Mouse (Mus musculus) hindbrain, embryonic 14.5 days (tissue): ENCODE results near the gene Zbtb39. TPM values are rescaled to one million over a fixed set of nuclear protein-coding genes. Genes with fewer than 3 reads are reported as not detected.

Experiments
- ATAC-seq: fragments of 200-750 bp; cut with Nextera tagmentation; 2 replicates; pipeline ENCODE4 v1.8.0; 2017; ENCODE audit warnings: moderate number of reproducible peaks, mild to moderate bottlenecking, moderate TSS enrichment, moderate library complexity; ENCODE audit not compliant: low FRiP score
- DNase-seq: peaks from one replicate; pipeline ENCODE4 v3.0.0-alpha.2; 2015; ENCODE audit warnings: low spot score
- H3K27ac ChIP-seq: fragments of 300-500 bp; sonication (generic); 2 replicates; pipeline ENCODE4 v1.5.1; 2014; ENCODE audit warnings: mild to moderate bottlenecking, moderate library complexity
- H3K27me3 ChIP-seq: fragments of 300-500 bp; sonication (generic); 2 replicates; pipeline ENCODE4 v1.6.1; 2014; ENCODE audit warnings: mild to moderate bottlenecking, low read length, mixed read lengths; ENCODE audit not compliant: control insufficient read depth, insufficient read depth
- H3K36me3 ChIP-seq: fragments of 300-500 bp; sonication (generic); replicated peaks from 2 replicates; pipeline ENCODE4 v1.6.1; 2014; ENCODE audit not compliant: control insufficient read depth, insufficient read depth
- H3K4me1 ChIP-seq: fragments of 300-500 bp; sonication (generic); replicated peaks from 2 replicates; pipeline ENCODE4 v1.6.1; 2014; ENCODE audit warnings: antibody characterized with exemption, low read length, mixed read lengths; ENCODE audit not compliant: control insufficient read depth, insufficient read depth
- H3K4me2 ChIP-seq: fragments of 300-500 bp; sonication (generic); replicated peaks from 2 replicates; pipeline ENCODE4 v1.6.1; 2014; ENCODE audit warnings: mild to moderate bottlenecking, moderate library complexity
- H3K4me3 ChIP-seq: fragments of 300-500 bp; sonication (generic); replicated peaks from 2 replicates; pipeline ENCODE4 v1.5.1; 2014; ENCODE audit warnings: mild to moderate bottlenecking, low read length
- H3K9ac ChIP-seq: fragments of 300-500 bp; sonication (generic); 2 replicates; pipeline ENCODE4 v1.6.1; 2014
- H3K9me3 ChIP-seq: fragments of 300-500 bp; sonication (generic); 2 replicates; pipeline ENCODE4 v1.6.1; 2016; ENCODE audit warnings: low read length; ENCODE audit not compliant: control insufficient read depth
- WGBS: fragments of 180-500 bp; shearing (Covaris S2); extraction: QIAGEN DNeasy Blood & Tissue Kit; methylation state at CpG from one replicate; pipeline ENCODE4 v1.1.7; 2014; 5-methylcytosine and 5-hydroxymethylcytosine counted together
- polyA plus RNA-seq: library from polyadenylated mRNA; unstranded; fragments of >200 nt; fragmentation: Nextera tagmentation; extraction: Ambion mirVana; gene quantifications from 2 replicates; pipeline ENCODE4 v1.2.1, GENCODE M21; 2014

Zbtb39 gene
- polyA plus RNA-seq, 1 experiment from 2014 or later = 4.7 TPM

DNA sequence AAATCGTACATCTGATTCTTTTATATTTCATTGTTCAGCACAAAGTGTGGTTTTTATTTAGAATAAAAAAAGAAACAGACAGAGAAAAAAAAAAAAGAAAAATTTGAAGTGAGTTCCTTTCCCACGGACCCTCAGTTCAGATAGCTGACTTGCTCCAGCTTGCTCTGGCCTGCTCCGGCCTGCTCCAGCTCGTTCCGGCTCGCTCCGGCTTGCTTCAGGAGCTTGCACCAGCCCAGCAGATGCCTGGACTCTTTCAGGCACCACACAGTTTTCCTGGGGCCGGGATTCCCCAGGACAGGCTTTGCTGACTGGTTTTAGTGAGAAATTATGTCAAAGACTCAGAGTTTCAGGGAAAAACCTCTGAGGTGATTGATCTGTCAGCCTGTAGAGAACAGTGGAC lies 7.9 kb downstream of the Zbtb39 start:
- no peak for DNase-seq
- Histone ChIP-seq H3K4me1 (0 out of 2 replicates have a peak, but pooled peaks cover 8% of the 10 kb centered on the region), H3K4me3 (no peak overlapping the region), H3K9ac (no peak overlapping the region), H3K9me3 (no peaks in the 10 kb centered on the region), H3K36me3 (peaks cover 57% of the 10 kb centered on the region), H3K4me2 (no peak overlapping the region), H3K27me3 (no peaks in the 10 kb centered on the region), H3K27ac (no peak overlapping the region)
- no peak for ATAC-seq
- WGBS = 93% methylated on average over 8 of the region's 8 CpGs

DNA sequence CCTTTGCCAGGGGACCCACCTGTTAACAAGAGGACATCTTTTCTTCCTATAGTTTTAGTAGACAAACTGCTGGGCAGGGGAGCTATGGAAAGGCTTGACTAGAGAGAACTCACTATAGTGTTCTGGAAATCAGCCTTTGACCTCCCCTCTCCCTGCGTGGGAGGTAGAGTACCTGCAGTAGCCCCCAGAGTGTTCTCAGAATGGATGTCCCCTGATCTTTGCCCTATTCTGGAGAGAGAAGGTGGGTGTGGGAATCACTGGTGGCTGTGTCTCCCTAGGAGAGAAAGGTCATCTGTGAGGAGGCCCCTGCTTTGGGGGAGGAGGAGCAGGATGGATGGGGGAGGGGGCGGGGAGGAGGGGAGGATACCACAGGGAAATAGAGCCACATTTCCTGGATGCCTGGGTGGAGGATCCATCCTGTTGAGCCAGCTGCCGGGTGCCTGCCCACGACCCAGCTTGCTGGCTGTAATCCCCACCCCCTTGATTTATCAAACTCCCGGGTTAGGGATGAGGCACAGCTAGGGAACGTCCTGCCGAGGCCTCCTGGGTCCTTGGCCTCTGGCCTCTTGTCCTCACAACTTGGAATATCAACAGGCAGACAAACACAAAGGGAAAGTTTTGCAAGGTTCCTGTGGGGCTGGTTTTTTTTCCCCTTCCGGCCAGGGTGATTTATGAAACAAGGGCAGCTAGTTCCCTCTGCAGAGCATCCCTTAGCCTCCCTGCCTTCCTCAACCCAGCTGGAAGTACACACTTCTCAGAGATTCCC lies 9.7 kb downstream of the Zbtb39 start:
- Histone ChIP-seq H3K4me2 (no peak overlapping the region; the same call in 1 of the 2 replicates), H3K4me3 (no peak overlapping the region), H3K9me3 (no peaks in the 10 kb centered on the region), H3K4me1 (0 out of 2 replicates have a peak, but pooled peaks cover 8% of the 10 kb centered on the region), H3K9ac (no peak overlapping the region), H3K27me3 (no peaks in the 10 kb centered on the region), H3K36me3 (peaks cover 39% of the 10 kb centered on the region), H3K27ac (no peak overlapping the region)
- ATAC-seq (no peak), DNase-seq (no peak)
- 4% methylated on average over 7 of the region's 8 CpGs for WGBS

DNA sequence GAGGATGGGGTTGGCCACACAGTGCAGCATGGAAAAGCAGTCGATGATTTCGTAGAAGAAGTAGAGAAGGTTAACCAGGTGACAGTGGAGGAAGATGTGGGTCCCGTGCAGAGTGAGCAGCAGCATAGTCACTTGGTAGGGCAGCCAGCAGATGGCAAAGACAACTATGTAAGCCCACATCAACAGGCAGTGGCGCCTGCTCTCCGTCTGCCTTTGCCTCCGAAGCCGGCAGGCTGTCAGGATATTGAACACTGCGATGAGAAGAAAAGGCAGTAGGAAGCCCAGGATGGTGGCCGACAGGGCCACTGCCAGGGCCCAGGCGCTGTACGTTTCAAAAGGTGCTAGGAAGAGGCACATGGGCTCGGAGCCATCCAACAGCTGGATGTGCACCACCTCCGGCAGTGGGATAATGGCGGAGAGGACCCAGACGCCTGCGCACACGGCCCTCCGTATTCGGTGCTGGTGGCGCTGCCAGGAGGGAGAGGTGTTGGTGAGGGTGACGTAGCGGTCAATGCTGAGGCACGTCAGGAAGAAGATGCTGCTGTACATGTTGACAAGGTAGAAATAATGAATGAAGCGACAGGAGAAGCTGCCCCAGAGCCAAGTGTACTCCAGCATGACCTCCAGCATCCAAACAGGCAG lies 10.9 kb downstream of the Zbtb39 start:
- Histone ChIP-seq H3K27me3 (no peaks in the 10 kb centered on the region), H3K4me2 (peak overlapping the region; percentile 41), H3K27ac (no peak overlapping the region), H3K9ac (peak overlapping the region; percentile 29), H3K36me3 (peaks cover 27% of the 10 kb centered on the region), H3K9me3 (no peaks in the 10 kb centered on the region), H3K4me1 (0 out of 2 replicates have a peak, but pooled peaks cover 8% of the 10 kb centered on the region), H3K4me3 (peak overlapping the region; percentile 17; the same call in 1 of the 2 replicates)
- WGBS = 51% methylated on average over 24 of the region's 24 CpGs
- peak; percentile 31; the same call in 1 of the 2 replicates for ATAC-seq
- DNase-seq = no peak

DNA sequence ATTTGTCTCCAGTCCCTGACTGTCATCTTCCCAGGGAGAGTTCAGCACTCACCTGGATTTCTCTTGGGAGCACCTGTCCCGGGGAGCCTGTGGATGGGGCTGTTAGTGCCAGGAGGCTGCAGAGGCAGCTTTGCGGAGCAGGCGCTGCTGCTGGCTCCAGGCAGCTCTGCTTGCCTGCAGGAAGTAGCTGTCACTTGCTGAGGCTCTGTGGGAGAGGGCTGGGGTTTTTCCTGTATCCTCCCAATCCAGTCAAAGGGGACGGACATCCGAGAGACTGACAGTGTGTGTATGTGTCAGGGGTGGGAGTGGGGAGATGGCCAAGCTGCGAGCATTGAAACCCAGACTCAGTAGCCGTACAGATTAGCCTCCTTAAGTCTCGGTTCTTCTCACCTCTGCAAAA lies 12.2 kb downstream of the Zbtb39 start, which contains the start of gene Gpr182:
Gene Gpr182, minus strand, starts transcription at position 185 of the 400 bp plus-strand sequence.
- H3K4me3 ChIP-seq = no peak within 1 kb of the TSS
- WGBS = 60% methylated on average over 8 of the region's 8 CpGs
- ATAC-seq = no peak
- peak within 1 kb of the TSS; percentile 29; the same call in 1 of the 2 replicates for H3K9ac ChIP-seq
- no peak within 1 kb of the TSS for H3K27ac ChIP-seq
- H3K27me3 ChIP-seq = no peaks in the 10 kb centered on the region
- H3K36me3 ChIP-seq = peaks cover 16% of the 10 kb centered on the region
- H3K4me2 ChIP-seq = peak within 1 kb of the TSS; percentile 41
- DNase-seq = no peak
- 0 out of 2 replicates have a peak, but pooled peaks cover 8% of the 10 kb centered on the region for H3K4me1 ChIP-seq
- no peaks in the 10 kb centered on the region for H3K9me3 ChIP-seq

DNA sequence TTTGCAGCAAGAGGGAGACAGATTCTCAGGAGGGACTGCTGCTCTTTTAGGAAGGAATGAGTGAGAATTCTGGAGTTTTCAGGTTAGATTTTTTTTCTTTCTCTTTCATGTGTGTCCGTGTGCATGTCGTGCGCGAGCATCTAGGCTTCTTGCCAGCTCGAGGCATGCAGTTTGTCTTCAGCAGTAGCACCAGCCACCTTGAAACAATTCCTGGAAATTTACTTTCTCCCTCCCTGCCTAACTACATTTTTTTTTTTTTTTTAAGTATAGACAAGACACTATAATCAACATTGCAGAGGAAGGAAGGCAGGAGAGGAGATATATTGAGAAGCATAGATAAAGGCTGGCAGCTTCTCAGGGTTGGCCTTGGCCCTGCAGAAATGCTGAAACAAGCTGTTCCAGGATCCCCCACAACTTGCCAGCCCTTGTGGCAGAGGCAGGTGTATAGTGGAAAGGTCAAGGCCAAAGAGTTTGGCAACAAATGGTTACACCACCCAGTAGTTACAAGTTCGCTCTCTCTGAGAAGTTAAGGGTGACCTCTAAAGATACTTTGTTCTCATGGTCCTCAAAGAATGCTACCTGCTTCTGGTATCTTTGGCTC lies 15.3 kb downstream of the Zbtb39 start:
- ATAC-seq (no peak), DNase-seq (no peak)
- Histone ChIP-seq H3K27me3 (no peaks in the 10 kb centered on the region), H3K27ac (no peak overlapping the region), H3K4me2 (no peak overlapping the region), H3K4me1 (no peaks in the 10 kb centered on the region), H3K4me3 (no peak overlapping the region), H3K9me3 (no peaks in the 10 kb centered on the region), H3K36me3 (no peaks in the 10 kb centered on the region), H3K9ac (no peak overlapping the region)
- 81% methylated on average over 6 of the region's 6 CpGs for WGBS

DNA sequence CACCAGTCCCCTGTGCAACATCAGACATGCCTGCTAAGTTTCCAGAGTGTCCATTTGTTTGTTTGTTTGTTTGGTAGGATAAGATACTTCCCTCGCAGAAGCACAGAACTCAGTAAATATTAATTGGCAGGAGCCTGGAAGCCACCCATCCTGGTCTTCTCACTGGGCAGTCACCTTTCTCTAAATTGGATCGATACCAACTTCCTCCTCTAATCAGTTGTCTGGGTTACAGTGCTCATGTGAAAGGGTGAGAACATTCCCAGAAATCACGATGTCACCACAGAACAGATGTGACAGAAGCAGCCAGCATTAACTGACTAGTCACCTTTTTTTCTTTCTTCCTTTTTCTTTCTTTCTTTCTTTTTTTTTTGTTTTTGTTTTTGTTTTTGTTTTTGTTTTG lies 15.9 kb downstream of the Zbtb39 start:
- Histone ChIP-seq H3K27ac (no peak overlapping the region), H3K27me3 (no peaks in the 10 kb centered on the region), H3K36me3 (no peaks in the 10 kb centered on the region), H3K4me2 (no peak overlapping the region), H3K4me1 (no peaks in the 10 kb centered on the region), H3K9ac (no peak overlapping the region), H3K4me3 (no peak overlapping the region), H3K9me3 (no peaks in the 10 kb centered on the region)
- no peak for DNase-seq
- no peak for ATAC-seq
- WGBS = 84% methylated on average over 3 of the region's 3 CpGs

DNA sequence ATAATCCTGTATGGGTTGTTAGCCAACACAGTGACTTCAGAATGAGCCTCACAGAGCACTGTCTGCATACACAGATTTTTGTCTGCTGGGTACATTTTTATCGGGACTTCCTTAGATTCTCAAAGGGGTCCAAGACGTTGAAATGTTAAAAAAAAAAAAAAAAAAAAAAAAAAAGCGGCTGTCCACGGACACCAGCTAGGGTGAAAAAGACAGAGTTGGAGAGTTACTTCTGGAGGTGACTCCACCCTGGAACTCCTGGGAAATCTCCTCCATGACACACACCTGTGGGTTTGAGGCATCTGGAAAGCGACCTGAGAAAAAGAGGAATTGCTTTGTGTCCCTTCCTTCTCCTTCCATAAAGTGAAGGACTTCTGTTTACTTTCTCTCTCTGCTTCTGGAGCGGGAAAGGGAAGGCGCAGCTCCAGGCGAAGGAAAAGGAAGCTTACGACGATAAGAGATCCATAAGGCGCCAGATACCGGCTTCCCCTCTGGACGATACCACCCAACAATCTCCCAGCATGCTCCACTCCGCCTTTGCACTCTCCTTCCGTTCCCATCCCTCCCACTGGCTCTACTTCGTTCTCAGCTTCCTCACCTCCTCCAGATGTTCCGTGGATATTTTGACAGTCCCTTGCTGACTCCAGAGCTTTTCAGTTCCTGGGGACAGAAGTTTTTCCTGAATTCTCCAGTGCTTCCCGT lies 16.6 kb downstream of the Zbtb39 start:
- Histone ChIP-seq H3K9me3 (no peaks in the 10 kb centered on the region), H3K27me3 (no peaks in the 10 kb centered on the region), H3K4me2 (peak overlapping the region; percentile 36), H3K4me1 (no peaks in the 10 kb centered on the region), H3K9ac (no peak overlapping the region), H3K27ac (no peak overlapping the region), H3K36me3 (no peaks in the 10 kb centered on the region), H3K4me3 (no peak overlapping the region)
- ATAC-seq (no peak), DNase-seq (no peak)
- WGBS = 55% methylated on average over 18 of the region's 18 CpGs

DNA sequence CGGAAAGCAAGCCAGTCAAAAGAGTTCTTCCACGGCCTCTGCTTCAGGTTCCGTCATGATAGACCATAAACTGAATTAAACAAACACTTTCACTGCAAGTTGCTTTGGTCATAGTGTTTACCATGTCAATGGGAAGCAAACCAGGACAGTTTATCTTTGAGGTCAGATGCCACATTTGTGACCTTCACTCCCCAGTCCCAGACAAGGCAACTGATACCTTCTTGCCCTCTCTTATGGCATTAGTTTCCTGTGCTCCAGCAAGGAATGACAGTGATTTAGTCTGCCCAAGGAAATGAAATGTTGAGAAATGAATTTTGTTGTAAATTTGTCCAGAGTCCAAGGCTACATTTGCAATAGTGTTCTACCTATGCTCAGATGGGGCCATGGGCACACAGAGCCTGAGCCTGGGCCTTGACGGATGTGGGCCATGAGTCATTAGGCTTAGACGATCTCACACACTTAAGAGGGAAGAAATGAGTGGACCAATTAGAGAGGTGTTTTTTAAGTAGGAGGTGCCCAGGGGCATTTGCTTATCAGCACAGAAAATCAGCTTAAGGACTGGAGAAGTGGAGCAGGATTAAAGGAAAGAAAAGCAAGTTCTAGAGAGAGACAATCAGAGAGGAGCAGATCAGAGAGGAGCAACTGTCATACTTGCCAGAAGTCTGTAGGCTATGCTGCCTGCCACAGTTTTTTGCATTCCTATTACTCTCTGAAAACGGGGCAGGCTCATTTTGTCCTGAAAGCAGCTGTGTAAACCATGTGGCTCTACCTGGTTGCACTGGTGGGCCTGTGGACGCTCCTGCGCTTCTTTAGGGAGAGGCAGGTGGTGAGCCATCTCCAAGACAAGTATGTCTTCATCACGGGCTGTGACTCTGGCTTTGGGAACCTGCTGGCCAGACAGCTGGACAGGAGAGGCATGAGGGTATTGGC lies 20.1 kb downstream of the Zbtb39 start, which contains the start of the genes Rdh1 and Rdh16f1:
Gene Rdh1, plus strand, starts transcription at position 541 of the 930 bp plus-strand sequence.
Gene Rdh16f1, plus strand, starts transcription at position 607 of the 930 bp plus-strand sequence.
- ATAC-seq = no peak
- WGBS = 80% methylated on average over 9 of the region's 9 CpGs
- H3K4me1 ChIP-seq = no peaks in the 10 kb centered on the region

More for the DNA sequence above, 20.1 kb downstream of the Zbtb39 start, which contains the start of the genes Rdh1 and Rdh16f1:
- no peak within 1 kb of the TSS for H3K4me3 ChIP-seq
- no peak within 1 kb of the TSS for H3K27ac ChIP-seq
- no peak within 1 kb of the TSS for H3K9ac ChIP-seq
- H3K4me2 ChIP-seq = no peak within 1 kb of the TSS
- no peaks in the 10 kb centered on the region for H3K9me3 ChIP-seq
- no peaks in the 10 kb centered on the region for H3K27me3 ChIP-seq
- H3K36me3 ChIP-seq = no peaks in the 10 kb centered on the region
- DNase-seq = no peak
